Mouse (Mus musculus): ENCODE measurements at regions not wholly inside any gene's neighbourhood (a gene's known extent, or its start where the extent isn't known, plus 50 kb on each side); places are given as distances from the start of the nearest gene placed in this dataset.

DNA sequence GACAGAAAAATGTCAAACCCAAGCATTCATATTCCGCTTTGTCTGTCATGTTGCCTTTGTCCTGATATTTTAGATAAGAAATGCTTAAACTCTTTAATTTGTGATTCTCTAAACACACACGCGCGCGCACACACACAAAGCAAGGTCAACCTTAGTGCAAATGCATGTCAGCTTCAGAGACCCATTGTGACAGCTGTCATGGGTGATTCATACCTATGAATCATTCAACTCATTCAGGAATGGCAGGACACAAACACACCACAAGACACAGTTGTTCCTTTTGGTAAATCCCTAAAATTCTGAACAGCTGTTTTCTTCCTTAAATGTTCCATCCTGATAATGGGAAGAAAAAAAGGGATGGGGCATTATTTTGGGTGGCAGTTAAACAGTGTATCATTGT lies 144.1 kb upstream of the Dusp10 start:
- TF ChIP-seq CTCF (IDR thresholded peaks at IDR 0.05; ENCODE audit: low read depth, low read length): no peak
- TF ChIP-seq GATA1 (IDR thresholded peaks at IDR 0.05; ENCODE audit: borderline replicate concordance, low read length): no peak
- no peak for TF ChIP-seq TAL1 (conservative IDR thresholded peaks at IDR 0.05; ENCODE audit: low read depth, low read length)
